Mouse (Mus musculus) heart, postnatal 0 days (tissue): Measurements from ENCODE around the gene Psg20. TPM values are rescaled to one million over a fixed set of nuclear protein-coding genes. Genes with fewer than 3 reads are reported as not detected.
"Not testable (repeated sequence)": the region's sequence is repeated elsewhere in the genome, so short reads cannot be mapped to it uniquely, and the experiment has no call there.

Experiments used
- ATAC-seq: fragments of 200-750 bp; cut with Nextera tagmentation; 2 replicates; pipeline ENCODE4 v1.8.0; 2017; ENCODE audit warnings: low read depth, moderate number of reproducible peaks, moderate library complexity; ENCODE audit not compliant: insufficient read depth
- DNase-seq: peaks from one replicate; pipeline ENCODE4 v3.0.0-alpha.2; 2016; ENCODE audit warnings: low spot score
- H3K27ac ChIP-seq: fragments of 300-500 bp; sonication (generic); 2 replicates; pipeline ENCODE4 v1.5.1; 2014; ENCODE audit warnings: low read depth, mild to moderate bottlenecking
- H3K27me3 ChIP-seq: fragments of 300-500 bp; sonication (generic); 2 replicates; pipeline ENCODE4 v1.6.1; 2014; ENCODE audit warnings: low read length, mixed read lengths; ENCODE audit not compliant: control insufficient read depth, insufficient read depth
- H3K36me3 ChIP-seq: fragments of 300-500 bp; sonication (generic); replicated peaks from 2 replicates; pipeline ENCODE4 v1.6.1; 2014; ENCODE audit warnings: low read length, mixed read lengths; ENCODE audit not compliant: control insufficient read depth, insufficient read depth
- H3K4me1 ChIP-seq: fragments of 300-500 bp; sonication (generic); 2 replicates; pipeline ENCODE4 v1.6.1; 2014; ENCODE audit warnings: antibody characterized with exemption; ENCODE audit not compliant: control insufficient read depth, insufficient read depth
- H3K4me2 ChIP-seq: fragments of 300-500 bp; sonication (generic); 2 replicates; pipeline ENCODE4 v1.6.1; 2014; ENCODE audit warnings: low read depth, mild to moderate bottlenecking, low read length, moderate library complexity
- H3K4me3 ChIP-seq: fragments of 300-500 bp; sonication (generic); 2 replicates; pipeline ENCODE4 v1.5.1; 2014; ENCODE audit warnings: low read depth, low read length
- H3K9ac ChIP-seq: fragments of 300-500 bp; sonication (generic); replicated peaks from 2 replicates; pipeline ENCODE4 v1.6.1; 2014; ENCODE audit warnings: low read depth, low read length, mixed read lengths
- H3K9me3 ChIP-seq: fragments of 300-500 bp; sonication (generic); replicated peaks from 2 replicates; pipeline ENCODE4 v1.6.1; 2016; ENCODE audit warnings: low read length; ENCODE audit not compliant: control insufficient read depth
- CTCF ChIP-seq: IDR thresholded peaks from 2 replicates; pipeline ENCODE4 v1.5.1; 2016; ENCODE audit warnings: antibody characterized with exemption, control low read depth, low read depth
- EP300 ChIP-seq: IDR thresholded peaks from 2 replicates; pipeline ENCODE4 v1.6.1; 2016; ENCODE audit warnings: antibody characterized with exemption, low read depth
- WGBS: fragments of 180-500 bp; shearing (Covaris S2); extraction: QIAGEN DNeasy Blood & Tissue Kit; methylation state at CpG from one replicate; pipeline ENCODE4 v1.1.7; 2014; 5-methylcytosine and 5-hydroxymethylcytosine counted together
- polyA plus RNA-seq: library from polyadenylated mRNA; unstranded; fragments of >200 nt; fragmentation: Nextera tagmentation; extraction: Ambion mirVana; gene quantifications from 2 replicates; pipeline ENCODE4 v1.2.1, GENCODE M21; 2015
- total RNA-seq: library from RNA; depleted of rRNA; stranded (reverse); fragments of >200 nt; gene quantifications from 2 replicates; pipeline ENCODE4 v1.2.3, GENCODE M21; 2014; ENCODE audit warnings: low replicate concordance; rRNA removed

Psg20 gene
- total RNA-seq = not detected in 2 replicates
- not detected in 2 replicates for polyA plus RNA-seq

- WGBS = 43% methylated on average over 2 of the region's 2 CpGs
- H3K27ac ChIP-seq = no peak within 1 kb of the TSS
- DNase-seq = no peak
- no peak within 1 kb of the TSS for H3K9ac ChIP-seq
- TF ChIP-seq CTCF (no peak), EP300 (no peak)
- H3K4me1 ChIP-seq = no peaks in the 10 kb centered on the region
- H3K4me3 ChIP-seq = no peak within 1 kb of the TSS
- H3K9me3 ChIP-seq = no peaks in the 10 kb centered on the region
- H3K4me2 ChIP-seq = no peak within 1 kb of the TSS
- no peaks in the 10 kb centered on the region for H3K36me3 ChIP-seq
- H3K27me3 ChIP-seq = no peaks in the 10 kb centered on the region
- no peak for ATAC-seq
Measured at GRCm38 (mm10) chr7:18686085-18686484, at the start of gene Psg20. Psg20 (minus strand) TSS chr7:18686185.

GRCm38 (mm10) chr7:18734451-18734850, 48.5 kb upstream of the Psg20 start:
- DNase-seq (no peak), ATAC-seq (no peak)
- no peak overlapping the region for H3K4me2 ChIP-seq
- TF ChIP-seq EP300 (no peak), CTCF (no peak)
- H3K27ac ChIP-seq = no peak overlapping the region
- H3K4me3 ChIP-seq = no peak overlapping the region
- H3K9me3 ChIP-seq = no peaks in the 10 kb centered on the region
- no peak overlapping the region for H3K9ac ChIP-seq
- 80% methylated on average over 1 of the region's 1 CpGs for WGBS
- H3K4me1 ChIP-seq = no peaks in the 10 kb centered on the region
- H3K27me3 ChIP-seq = no peaks in the 10 kb centered on the region
- H3K36me3 ChIP-seq = no peaks in the 10 kb centered on the region

GRCm38 (mm10) chr7:18733111-18733510, 47.1 kb upstream of the Psg20 start:
- no peaks in the 10 kb centered on the region for H3K36me3 ChIP-seq
- ATAC-seq = no peak
- DNase-seq = no peak
- no peak overlapping the region for H3K9ac ChIP-seq
- H3K4me3 ChIP-seq = no peak overlapping the region
- H3K27me3 ChIP-seq = no peaks in the 10 kb centered on the region
- H3K4me1 ChIP-seq = no peaks in the 10 kb centered on the region
- no peak overlapping the region for H3K4me2 ChIP-seq
- no peak overlapping the region for H3K27ac ChIP-seq
- no peak for TF ChIP-seq EP300
- TF ChIP-seq CTCF = no peak
- no peaks in the 10 kb centered on the region for H3K9me3 ChIP-seq

GRCm38 (mm10) chr7:18728391-18728790, 42.4 kb upstream of the Psg20 start:
- no peak for DNase-seq
- no peak for TF ChIP-seq EP300
- WGBS = 59% methylated on average over 1 of the region's 1 CpGs
- no peak for ATAC-seq
- no peak overlapping the region for H3K4me2 ChIP-seq
- H3K36me3 ChIP-seq = no peaks in the 10 kb centered on the region
- H3K4me1 ChIP-seq = no peaks in the 10 kb centered on the region
- no peak overlapping the region for H3K4me3 ChIP-seq
- H3K9ac ChIP-seq = no peak overlapping the region
- H3K9me3 ChIP-seq = no peaks in the 10 kb centered on the region
- no peaks in the 10 kb centered on the region for H3K27me3 ChIP-seq
- no peak overlapping the region for H3K27ac ChIP-seq

GRCm38 (mm10) chr7:18725931-18726330, 39.9 kb upstream of the Psg20 start:
- H3K36me3 ChIP-seq, ATAC-seq, H3K27me3 ChIP-seq, DNase-seq, H3K4me1 ChIP-seq, H3K27ac ChIP-seq, H3K9ac ChIP-seq, H3K4me3 ChIP-seq, H3K9me3 ChIP-seq, H3K4me2 ChIP-seq: not testable (repeated sequence)

- 69% methylated on average over 6 of the region's 6 CpGs for WGBS
- Histone ChIP-seq H3K27ac (no peak overlapping the region), H3K9ac (no peak overlapping the region), H3K9me3 (no peaks in the 10 kb centered on the region), H3K4me2 (no peak overlapping the region), H3K4me3 (no peak overlapping the region), H3K36me3 (no peaks in the 10 kb centered on the region), H3K4me1 (no peaks in the 10 kb centered on the region), H3K27me3 (no peaks in the 10 kb centered on the region)
- TF ChIP-seq EP300 = no peak
- TF ChIP-seq CTCF = no peak
- ATAC-seq (no peak), DNase-seq (no peak)
Measured at GRCm38 (mm10) chr7:18724001-18724400, 38.0 kb upstream of the Psg20 start.
